Mouse (Mus musculus): ENCODE data around the gene Tesk1.
"Not testable (repeated sequence)": the region's sequence is repeated elsewhere in the genome, so short reads cannot be mapped to it uniquely, and the experiment has no call there.

Tesk1 gene

GRCm38 (mm10) chr4:43456470-43456869, 14.7 kb downstream of the Tesk1 start:
- no peak for DNase-seq

GRCm38 (mm10) chr4:43457124-43457523, 15.4 kb downstream of the Tesk1 start:
- no peak for DNase-seq

- no peak for DNase-seq
Observed at GRCm38 (mm10) chr4:43463102-43463501, 21.4 kb downstream of the Tesk1 start.

GRCm38 (mm10) chr4:43465935-43466334, 24.2 kb downstream of the Tesk1 start:
- no peak for DNase-seq

- no peak for DNase-seq
Observed at GRCm38 (mm10) chr4:43466872-43467271, 25.1 kb downstream of the Tesk1 start.

- no peak for DNase-seq
Observed at GRCm38 (mm10) chr4:43470301-43470700, 28.6 kb downstream of the Tesk1 start.

GRCm38 (mm10) chr4:43473636-43474035, 31.9 kb downstream of the Tesk1 start:
- DNase-seq, result no peak

GRCm38 (mm10) chr4:43476604-43477003, 34.9 kb downstream of the Tesk1 start:
- no peak for DNase-seq

GRCm38 (mm10) chr4:43477857-43478533, 36.3 kb downstream of the Tesk1 start:
- peak; percentile 88 for DNase-seq

- no peak for DNase-seq
Observed at GRCm38 (mm10) chr4:43478534-43478858, 36.8 kb downstream of the Tesk1 start.

- no peak for DNase-seq
Observed at GRCm38 (mm10) chr4:43478906-43479832, 37.4 kb downstream of the Tesk1 start.

- no peak for DNase-seq
Observed at GRCm38 (mm10) chr4:43480985-43481384, 39.2 kb downstream of the Tesk1 start.

- no peak for DNase-seq
Observed at GRCm38 (mm10) chr4:43481894-43482456, 40.2 kb downstream of the Tesk1 start.

- DNase-seq, result peak; percentile 57
Observed at GRCm38 (mm10) chr4:43482591-43482990, 40.9 kb downstream of the Tesk1 start.

- no peak for DNase-seq
Observed at GRCm38 (mm10) chr4:43483535-43484091, 41.9 kb downstream of the Tesk1 start, which contains the start of gene Sit1. Gene Sit1, minus strand, starts transcription at chr4:43483734.

GRCm38 (mm10) chr4:43485666-43486065, 43.9 kb downstream of the Tesk1 start:
- not testable (repeated sequence) for DNase-seq

- peak; percentile 14 for DNase-seq
Observed at GRCm38 (mm10) chr4:43489611-43490010, 47.9 kb downstream of the Tesk1 start.

- peak; percentile 47 for DNase-seq
Observed at GRCm38 (mm10) chr4:43490801-43491200, 49.1 kb downstream of the Tesk1 start.

GRCm38 (mm10) chr4:43492101-43492820, 50.5 kb downstream of the Tesk1 start:
- DNase-seq, result peak; percentile 52

- peak; percentile 98 for DNase-seq
Observed at GRCm38 (mm10) chr4:43492821-43493185, 51.1 kb downstream of the Tesk1 start, which contains the start of gene Ccdc107. Gene Ccdc107, plus strand, starts transcription at chr4:43492900.

- peak; percentile 96 for DNase-seq
Observed at GRCm38 (mm10) chr4:43493186-43493845, 51.6 kb downstream of the Tesk1 start.

- DNase-seq, result no peak
Observed at GRCm38 (mm10) chr4:43493846-43494240, 52.1 kb downstream of the Tesk1 start.

Data from cerebellum, adult 11-12 months (tissue).